Mouse (Mus musculus) CH12.LX (cell line): ENCODE results near the gene Ubash3a. TPM values are rescaled to one million over a fixed set of nuclear protein-coding genes. Genes with fewer than 3 reads are reported as not detected.
A peak's percentile ranks its signal among the peaks of the same experiment; 100 is the strongest.

ENCODE experiments used
- DNase-seq: peaks from one replicate; pipeline ENCODE4 v3.0.0-alpha.2; 2013; ENCODE audit errors: extremely low read depth
- H3K27ac ChIP-seq: 2 replicates; pipeline ENCODE4 v1.5.1; 2012; ENCODE audit warnings: low read depth, mild to moderate bottlenecking, control low read depth, moderate library complexity; ENCODE audit not compliant: insufficient read depth
- H3K27me3 ChIP-seq: replicated peaks from 2 replicates; pipeline ENCODE3; 2012; ENCODE audit warnings: inconsistent platforms
- H3K36me3 ChIP-seq, 2 experiments: replicated peaks in 1 of 2; 2 replicates each; pipeline versions ENCODE3 to v1.6.1; 2012; ENCODE audit warnings: inconsistent platforms in 1 of 2, low read length in 1 of 2, mild to moderate bottlenecking in 1 of 2, mixed read lengths in 1 of 2, moderate library complexity in 1 of 2; ENCODE audit not compliant: control insufficient read depth in 1 of 2, insufficient read depth in 1 of 2
- H3K4me1 ChIP-seq, 2 experiments: 2 replicates each; pipeline ENCODE4 v1.6.1; 2012; ENCODE audit warnings: inconsistent platforms in 1 of 2, moderate library complexity in 1 of 2; ENCODE audit not compliant: insufficient read depth in 2 of 2, control insufficient read depth in 1 of 2
- H3K4me2 ChIP-seq: 2 replicates; pipeline ENCODE4 v1.6.1; 2012; ENCODE audit warnings: low read depth, mild to moderate bottlenecking, control low read depth; ENCODE audit not compliant: poor library complexity, insufficient read depth, severe bottlenecking
- H3K4me3 ChIP-seq, 3 experiments: fragments of 150-350 bp in 1 of 3; sonication (generic) in 1 of 3; replicated peaks in 1 of 3; 2 replicates each; pipeline versions ENCODE3 to v1.5.1; 2011 to 2012; ENCODE audit warnings: low read depth in 2 of 3, low read length in 2 of 3, mild to moderate bottlenecking in 2 of 3, moderate library complexity in 2 of 3, control low read depth in 1 of 3, improper control_type of control experiment in 1 of 3, inconsistent platforms in 1 of 3, mixed read lengths in 1 of 3; ENCODE audit not compliant: poor library complexity in 1 of 3
- H3K79me2 ChIP-seq: replicated peaks from 2 replicates; pipeline ENCODE4 v1.6.1; 2012; ENCODE audit warnings: mild to moderate bottlenecking, moderate library complexity; ENCODE audit not compliant: control insufficient read depth, poor library complexity, insufficient read depth, severe bottlenecking; ENCODE audit errors: extremely low read depth
- H3K9ac ChIP-seq: 2 replicates; pipeline ENCODE4 v1.6.1; 2012; ENCODE audit warnings: low read depth, mild to moderate bottlenecking, control low read depth, moderate library complexity; ENCODE audit not compliant: insufficient read depth
- H3K9me3 ChIP-seq: replicated peaks from 2 replicates; pipeline ENCODE3; 2012; ENCODE audit warnings: low read length, inconsistent platforms, mixed read lengths
- BHLHE40 ChIP-seq: IDR thresholded peaks from 2 replicates; pipeline ENCODE4 v1.6.1; 2011; ENCODE audit warnings: mild to moderate bottlenecking, low read depth, low read length, improper control_type of control experiment
- CHD1 ChIP-seq: IDR thresholded peaks from 2 replicates; pipeline ENCODE4 v1.6.1; 2012; ENCODE audit warnings: low read depth, low read length, improper control_type of control experiment, inconsistent platforms
- CHD2 ChIP-seq: IDR thresholded peaks from 2 replicates; pipeline ENCODE4 v1.6.1; 2011; ENCODE audit warnings: low read length, improper control_type of control experiment
- CTCF ChIP-seq, 2 experiments: IDR thresholded peaks in 1 of 2; conservative IDR thresholded peaks in 1 of 2; 2 replicates each; pipeline ENCODE4 v1.5.1; 2011 to 2012; ENCODE audit warnings: low read depth in 2 of 2, low read length in 2 of 2, improper control_type of control experiment in 1 of 2, inconsistent platforms in 1 of 2, mild to moderate bottlenecking in 1 of 2, moderate library complexity in 1 of 2
- E2F4 ChIP-seq: IDR thresholded peaks from 2 replicates; pipeline ENCODE4 v1.6.1; 2011; ENCODE audit warnings: low read depth, low read length, improper control_type of control experiment; ENCODE audit not compliant: insufficient replicate concordance
- ELF1 ChIP-seq: IDR thresholded peaks from 2 replicates; pipeline ENCODE4 v1.6.1; 2014; ENCODE audit warnings: low read depth, mild to moderate bottlenecking, inconsistent platforms, low read length, improper control_type of control experiment
- EP300 ChIP-seq: IDR thresholded peaks from 2 replicates; pipeline ENCODE4 v1.6.1; 2011; ENCODE audit warnings: low read length, improper control_type of control experiment
- ETS1 ChIP-seq: conservative IDR thresholded peaks from 2 replicates; pipeline ENCODE4 v1.6.1; 2012; ENCODE audit warnings: low read depth, mild to moderate bottlenecking, inconsistent platforms, low read length, improper control_type of control experiment, moderate library complexity
- GABPA ChIP-seq: IDR thresholded peaks from 2 replicates; pipeline ENCODE4 v1.6.1; 2012; ENCODE audit warnings: low read depth, low read length, improper control_type of control experiment, inconsistent platforms; ENCODE audit not compliant: insufficient replicate concordance
- HCFC1 ChIP-seq: IDR thresholded peaks from 2 replicates; pipeline ENCODE4 v1.6.1; 2012; ENCODE audit warnings: low read depth, mild to moderate bottlenecking, inconsistent platforms, low read length, improper control_type of control experiment
- IRF4 ChIP-seq: IDR thresholded peaks from 2 replicates; pipeline ENCODE4 v1.6.1; 2014; ENCODE audit warnings: low read depth, mild to moderate bottlenecking, inconsistent platforms, low read length, improper control_type of control experiment
- JUN ChIP-seq: IDR thresholded peaks from 2 replicates; pipeline ENCODE4 v1.6.1; 2011; ENCODE audit warnings: low read depth, mild to moderate bottlenecking, low read length, improper control_type of control experiment, moderate library complexity; ENCODE audit not compliant: insufficient read depth
- JUND ChIP-seq: conservative IDR thresholded peaks from 2 replicates; pipeline ENCODE4 v1.6.1; 2011; ENCODE audit warnings: low read depth, low read length, improper control_type of control experiment
- KAT2A ChIP-seq: IDR thresholded peaks from 2 replicates; pipeline ENCODE4 v1.6.1; 2012; ENCODE audit warnings: low read length, improper control_type of control experiment, inconsistent platforms; ENCODE audit not compliant: insufficient replicate concordance
- MAFK ChIP-seq: IDR thresholded peaks from 2 replicates; pipeline ENCODE4 v1.6.1; 2011; ENCODE audit warnings: low read length, improper control_type of control experiment; ENCODE audit not compliant: insufficient replicate concordance
- MAX ChIP-seq: IDR thresholded peaks from 2 replicates; pipeline ENCODE4 v1.6.1; 2011; ENCODE audit warnings: low read length, improper control_type of control experiment
- MAZ ChIP-seq: IDR thresholded peaks from 2 replicates; pipeline ENCODE4 v1.6.1; 2012; ENCODE audit warnings: low read depth, mild to moderate bottlenecking, inconsistent platforms, low read length, improper control_type of control experiment, moderate library complexity
- MEF2A ChIP-seq: IDR thresholded peaks from 2 replicates; pipeline ENCODE4 v1.6.1; 2014; ENCODE audit warnings: low read depth, mild to moderate bottlenecking, inconsistent platforms, low read length, improper control_type of control experiment, borderline replicate concordance
- MXI1 ChIP-seq: IDR thresholded peaks from 2 replicates; pipeline ENCODE4 v1.6.1; 2011; ENCODE audit warnings: mild to moderate bottlenecking, low read depth, low read length, improper control_type of control experiment
- MYC ChIP-seq: IDR thresholded peaks from 2 replicates; pipeline ENCODE4 v1.6.1; 2011; ENCODE audit warnings: low read depth, mild to moderate bottlenecking, improper control_type of control experiment, low read length
- NELFE ChIP-seq: IDR thresholded peaks from 2 replicates; pipeline ENCODE4 v1.6.1; 2011; ENCODE audit warnings: low read depth, low read length, improper control_type of control experiment
- NRF1 ChIP-seq: IDR thresholded peaks from 2 replicates; pipeline ENCODE4 v1.6.1; 2014; ENCODE audit warnings: low read depth, mild to moderate bottlenecking, inconsistent platforms, low read length, improper control_type of control experiment, moderate library complexity
- PAX5 ChIP-seq: IDR thresholded peaks from 2 replicates; pipeline ENCODE4 v1.6.1; 2012; ENCODE audit warnings: low read length, inconsistent platforms, mixed read lengths
- POLR2A ChIP-seq: IDR thresholded peaks from 2 replicates; pipeline ENCODE4 v1.6.1; 2011; ENCODE audit warnings: low read depth, mild to moderate bottlenecking, improper control_type of control experiment, low read length
- POLR2AphosphoS2 ChIP-seq: IDR thresholded peaks from 2 replicates; pipeline ENCODE4 v1.6.1; 2011; ENCODE audit warnings: low read depth, low read length, improper control_type of control experiment
- RAD21 ChIP-seq: IDR thresholded peaks from 2 replicates; pipeline ENCODE4 v1.6.1; 2011; ENCODE audit warnings: low read depth, mild to moderate bottlenecking, low read length, improper control_type of control experiment, moderate library complexity
- RCOR1 ChIP-seq: conservative IDR thresholded peaks from 2 replicates; pipeline ENCODE4 v1.6.1; 2012; ENCODE audit warnings: low read depth, mild to moderate bottlenecking, inconsistent platforms, low read length, improper control_type of control experiment
- SIN3A ChIP-seq: IDR thresholded peaks from 2 replicates; pipeline ENCODE4 v1.6.1; 2012; ENCODE audit warnings: low read length, improper control_type of control experiment, inconsistent platforms
- SMC3 ChIP-seq: IDR thresholded peaks from 2 replicates; pipeline ENCODE4 v1.6.1; 2011; ENCODE audit warnings: low read depth, low read length, improper control_type of control experiment
- TBP ChIP-seq: conservative IDR thresholded peaks from 2 replicates; pipeline ENCODE4 v1.6.1; 2011; ENCODE audit warnings: low read depth, low read length, improper control_type of control experiment
- TCF12 ChIP-seq: IDR thresholded peaks from 2 replicates; pipeline ENCODE4 v1.6.1; 2014; ENCODE audit warnings: low read depth, mild to moderate bottlenecking, inconsistent platforms, low read length, improper control_type of control experiment
- UBTF ChIP-seq: IDR thresholded peaks from 2 replicates; pipeline ENCODE4 v1.6.1; 2012; ENCODE audit warnings: low read depth, mild to moderate bottlenecking, inconsistent platforms, low read length, improper control_type of control experiment, moderate library complexity
- USF1 ChIP-seq: IDR thresholded peaks from 2 replicates; pipeline ENCODE4 v1.6.1; 2014; ENCODE audit warnings: low read depth, mild to moderate bottlenecking, inconsistent platforms, low read length, improper control_type of control experiment
- USF2 ChIP-seq: conservative IDR thresholded peaks from 2 replicates; pipeline ENCODE4 v1.6.1; 2011; ENCODE audit warnings: low read depth, low read length, improper control_type of control experiment
- ZC3H11A ChIP-seq: IDR thresholded peaks from 2 replicates; pipeline ENCODE4 v1.6.1; 2012; ENCODE audit warnings: low read depth, mild to moderate bottlenecking, inconsistent platforms, low read length, improper control_type of control experiment
- ZKSCAN1 ChIP-seq: IDR thresholded peaks from 2 replicates; pipeline ENCODE4 v1.6.1; 2012; ENCODE audit warnings: low read depth, inconsistent platforms, low read length, improper control_type of control experiment, borderline replicate concordance
- ZMIZ1 ChIP-seq: IDR thresholded peaks from 2 replicates; pipeline ENCODE4 v1.6.1; 2012; ENCODE audit warnings: low read depth, mild to moderate bottlenecking, inconsistent platforms, low read length, improper control_type of control experiment
- ZNF384 ChIP-seq: IDR thresholded peaks from 2 replicates; pipeline ENCODE4 v1.6.1; 2012; ENCODE audit warnings: low read depth, low read length, improper control_type of control experiment, inconsistent platforms
- dilution Hi-C: fragments of 300-500 bp; cut with MboI; formaldehyde crosslinking; loops from 2 replicates; pipeline ENCODE4 v1.14.3; 2020; ENCODE audit warnings: low sequenced_read_pairs; ENCODE audit not compliant: extremely low pct_unique_long_range_greater_than_20kb, extremely low pct_ligation_motif_present
- in situ Hi-C: fragments of 300-500 bp; cut with MboI; formaldehyde crosslinking; loops from 3 replicates; pipeline ENCODE4 v1.14.3; 2019; ENCODE audit warnings: low sequenced_read_pairs, low pct_ligation_motif_present, low pct_unique_long_range_greater_than_20kb, mixed read lengths
- polyA plus RNA-seq: library from polyadenylated mRNA; unstranded; fragments of >175 nt; gene quantifications from 2 replicates; pipeline ENCODE4 v1.2.1, GENCODE M21; 2012; ENCODE audit warnings: low read depth; ENCODE audit not compliant: insufficient read length
- total RNA-seq, 2 experiments: library from RNA; depleted of rRNA; stranded (reverse); fragments of 300-350 nt in 1 of 2; fragments of >200 nt in 1 of 2; gene quantifications; 2 replicates each; pipeline ENCODE4 v1.2.3; 2012 to 2014

The Ubash3a gene
- total and polyA plus RNA-seq, 3 experiments: 0.08 to 0.17 TPM; not detected in 1

- Histone ChIP-seq H3K4me3 (no peak overlapping the region), H3K36me3 (no peaks in the 10 kb centered on the region), H3K9ac (no peak overlapping the region), H3K4me2 (no peak overlapping the region), H3K79me2 (no peaks in the 10 kb centered on the region), H3K9me3 (no peaks in the 10 kb centered on the region), H3K4me1 (peaks cover 0 to 14% of the 10 kb centered on the region in 2 experiments; a peak in 2 of 4 replicates), H3K27me3 (peaks cover 6% of the 10 kb centered on the region), H3K27ac (no peak overlapping the region)
- dilution Hi-C loops (no loop called here), in situ Hi-C loops (no loop called here)
- DNase-seq: no peak
- TF ChIP-seq ELF1 (no peak), EP300 (no peak), BHLHE40 (no peak), E2F4 (no peak), USF1 (no peak), HCFC1 (no peak), MAFK (no peak), CHD1 (no peak), PAX5 (no peak), ETS1 (no peak), CTCF (conservative IDR thresholded peaks at IDR 0.05 in 1 of 2, IDR thresholded peaks at IDR 0.05 in 1 of 2; ENCODE audit: low read depth in 2 of 2, low read length in 2 of 2) (peak in 1 of 2 experiments; percentile 67; a peak in 2 of 4 replicates), KAT2A (no peak), POLR2AphosphoS2 (no peak), NELFE (no peak), ZC3H11A (no peak), RCOR1 (no peak), ZMIZ1 (no peak), CHD2 (no peak), POLR2A (no peak), USF2 (no peak), ZNF384 (peak; percentile 64), UBTF (no peak), SIN3A (no peak), ZKSCAN1 (no peak), JUND (no peak), MAZ (no peak), IRF4 (no peak), GABPA (no peak), MEF2A (no peak), NRF1 (no peak), MAX (peak; percentile 36; the same call in 1 of the 2 replicates), SMC3 (peak; percentile 42), TBP (no peak), JUN (no peak), MXI1 (no peak; the same call in 1 of the 2 replicates), RAD21 (peak; percentile 30), TCF12 (no peak), MYC (peak; percentile 72; the same call in 1 of the 2 replicates)
Observed at GRCm38 (mm10) chr17:31281830-31282686, 74.4 kb downstream of the Ubash3a start.
